Mouse (Mus musculus): Measurements from ENCODE around the gene Tmem170b. TPM values are rescaled to one million over a fixed set of nuclear protein-coding genes. Genes with fewer than 3 reads are reported as not detected.
"Not testable (repeated sequence)": the region's sequence is repeated elsewhere in the genome, so short reads cannot be mapped to it uniquely, and the experiment has no call there.

Gene Tmem170b
- polyA plus RNA-seq, 1 experiment from 2014 or later, result 8.9 TPM

DNA sequence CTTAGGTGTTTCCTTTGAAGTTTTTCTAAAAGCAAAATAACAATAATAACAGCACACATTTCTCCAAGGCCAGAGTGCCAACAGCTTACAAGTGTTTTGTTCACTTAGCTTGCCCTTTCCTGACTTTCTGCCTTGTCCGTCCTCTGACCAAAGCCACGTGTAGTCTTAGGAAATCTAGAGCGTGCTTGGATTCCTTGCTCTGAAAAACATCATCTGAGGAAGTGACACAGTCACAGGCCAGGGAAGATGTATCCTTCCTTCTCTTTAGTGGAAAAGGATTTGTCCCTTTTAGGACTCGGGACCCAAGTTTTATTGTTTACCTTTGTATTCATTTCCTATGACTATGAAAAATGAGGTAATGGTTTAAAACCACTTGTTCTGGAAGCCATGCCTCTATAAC is 67.8 kb downstream of the Tmem170b start:
- Histone ChIP-seq H3K27ac (no peak overlapping the region), H3K4me3 (no peak overlapping the region), H3K9me3 (no peaks in the 10 kb centered on the region), H3K36me3 (no peaks in the 10 kb centered on the region), H3K9ac (no peak overlapping the region), H3K4me1 (no peaks in the 10 kb centered on the region), H3K27me3 (no peaks in the 10 kb centered on the region), H3K4me2 (no peak overlapping the region)
- ATAC-seq (ENCODE audit: insufficient number of reproducible peaks, insufficient read depth, low FRiP score, low TSS enrichment, low read depth), result no peak
- WGBS, result 77% methylated on average over 4 of the region's 4 CpGs

DNA sequence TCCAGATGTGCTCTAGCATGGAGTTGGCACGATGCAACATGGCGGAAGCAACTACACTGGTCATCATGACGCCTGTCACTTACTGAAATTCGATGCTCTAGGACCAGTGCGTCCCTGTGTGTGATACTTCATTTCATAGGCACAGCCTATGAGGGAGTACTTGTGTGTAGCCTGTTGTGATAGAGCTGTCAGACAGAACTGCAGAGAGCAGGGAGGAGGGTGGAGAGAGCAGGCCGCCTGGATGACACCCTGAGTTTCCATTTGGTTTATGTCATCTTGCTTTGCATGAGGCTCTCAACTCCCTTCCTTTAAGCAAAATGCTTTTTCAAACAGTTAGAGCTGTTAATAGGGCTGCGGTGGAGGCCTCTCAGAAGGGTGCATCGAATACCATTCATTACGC is 68.9 kb downstream of the Tmem170b start:
- not testable (repeated sequence) for H3K4me2 ChIP-seq; H3K4me3 ChIP-seq; H3K27me3 ChIP-seq; H3K36me3 ChIP-seq; H3K9ac ChIP-seq; H3K27ac ChIP-seq; ATAC-seq (ENCODE audit: insufficient number of reproducible peaks, insufficient read depth, low FRiP score, low TSS enrichment, low read depth); H3K4me1 ChIP-seq; H3K9me3 ChIP-seq
- 92% methylated on average over 9 of the region's 9 CpGs for whole genome bisulfite sequencing

DNA sequence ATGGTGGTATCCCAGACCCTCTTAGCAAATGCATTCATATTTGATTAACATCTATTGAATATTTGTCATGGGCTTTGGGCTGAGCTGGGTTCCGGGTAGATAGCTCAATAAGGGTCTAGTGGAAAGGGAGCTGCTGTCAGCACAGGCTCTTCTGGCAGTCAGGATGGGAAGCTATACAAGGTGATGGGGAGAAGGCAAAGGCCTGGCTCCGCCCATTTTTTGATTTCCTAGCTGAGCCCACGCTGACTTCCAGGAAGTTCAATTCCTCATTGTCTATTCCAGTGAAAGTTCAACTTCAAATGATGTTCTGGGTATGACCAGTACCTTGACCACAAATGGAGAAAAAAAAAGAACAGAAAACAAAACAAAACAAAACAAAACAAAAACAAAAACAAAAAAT is 69.8 kb downstream of the Tmem170b start:
- Histone ChIP-seq H3K9ac (no peak overlapping the region), H3K4me2 (no peak overlapping the region), H3K36me3 (no peaks in the 10 kb centered on the region), H3K27ac (no peak overlapping the region), H3K4me3 (no peak overlapping the region), H3K27me3 (no peaks in the 10 kb centered on the region), H3K4me1 (no peaks in the 10 kb centered on the region), H3K9me3 (no peaks in the 10 kb centered on the region)
- WGBS, result 91% methylated on average over 3 of the region's 3 CpGs
- ATAC-seq (ENCODE audit: insufficient number of reproducible peaks, insufficient read depth, low FRiP score, low TSS enrichment, low read depth), result no peak

DNA sequence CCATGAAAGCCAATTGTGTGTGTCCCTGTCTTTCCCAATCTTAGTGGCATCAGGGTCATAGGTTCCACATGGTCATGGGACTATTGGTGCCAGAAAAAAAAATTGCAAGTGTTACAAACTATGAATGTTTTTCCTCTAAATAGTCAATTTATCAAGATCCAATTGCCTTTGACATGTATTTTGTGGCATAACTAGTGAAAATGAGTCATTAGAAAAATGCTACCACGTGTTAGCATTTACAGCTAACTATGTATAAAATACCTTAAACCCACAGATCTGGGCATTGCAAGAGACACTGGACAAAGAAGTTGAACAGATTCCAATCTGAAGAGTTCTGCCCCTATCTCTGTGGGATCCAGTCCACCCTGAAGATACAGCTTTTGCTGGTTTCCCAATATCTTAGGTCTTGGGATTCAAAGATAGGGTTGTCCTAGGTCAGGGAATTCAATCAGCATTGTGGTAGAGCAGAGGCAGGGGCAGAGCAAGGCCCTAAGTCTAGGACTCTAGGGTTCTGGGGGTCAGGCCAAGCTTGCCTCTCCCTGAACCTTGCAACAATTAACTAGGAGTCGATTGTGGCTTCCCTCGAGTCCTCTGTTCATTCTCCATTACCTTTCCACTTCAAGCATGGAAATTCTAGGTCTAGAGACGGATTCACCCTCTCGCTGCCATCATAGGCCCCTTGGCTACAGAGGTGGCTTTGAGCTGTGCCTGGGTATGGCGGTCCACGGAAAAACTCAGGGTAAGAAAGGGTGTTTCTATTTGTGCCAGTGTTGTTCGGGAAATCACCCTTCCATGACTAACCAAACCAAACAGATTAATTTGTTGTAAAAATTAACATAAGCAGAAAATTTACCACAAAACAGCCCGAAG is 70.5 kb downstream of the Tmem170b start:
- no peaks in the 10 kb centered on the region for H3K27me3 ChIP-seq

DNA sequence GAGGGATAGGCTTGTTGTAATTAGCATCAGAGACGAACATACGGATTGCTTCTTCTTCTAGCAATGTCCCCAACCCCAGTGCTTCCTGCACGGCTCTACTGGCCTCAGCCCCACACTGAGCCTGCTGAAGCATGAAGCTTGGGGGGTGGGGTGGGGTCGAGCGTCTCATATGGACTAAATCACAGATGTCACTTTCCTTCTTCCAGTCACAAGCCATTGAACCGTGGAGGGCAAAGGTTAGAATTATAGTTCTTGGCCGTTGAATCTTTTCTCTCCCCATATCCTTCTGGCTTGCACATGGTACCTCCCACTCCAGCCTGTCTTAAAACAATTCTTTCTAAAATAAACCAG is 71.1 kb downstream of the Tmem170b start:
- no peaks in the 10 kb centered on the region for H3K4me1 ChIP-seq
- WGBS, result 17% methylated on average over 7 of the region's 7 CpGs
- no peak for ATAC-seq (ENCODE audit: insufficient number of reproducible peaks, insufficient read depth, low FRiP score, low TSS enrichment, low read depth)

More for the DNA sequence above, 70.5 kb downstream of the Tmem170b start:
- WGBS, result 51% methylated on average over 9 of the region's 9 CpGs
- no peak overlapping the region for H3K4me2 ChIP-seq
- H3K9me3 ChIP-seq, result no peaks in the 10 kb centered on the region
- no peak overlapping the region for H3K27ac ChIP-seq
- no peak overlapping the region for H3K4me3 ChIP-seq
- H3K36me3 ChIP-seq, result no peaks in the 10 kb centered on the region
- ATAC-seq (ENCODE audit: insufficient number of reproducible peaks, insufficient read depth, low FRiP score, low TSS enrichment, low read depth), result no peak
- no peaks in the 10 kb centered on the region for H3K4me1 ChIP-seq
- H3K9ac ChIP-seq, result no peak overlapping the region

DNA sequence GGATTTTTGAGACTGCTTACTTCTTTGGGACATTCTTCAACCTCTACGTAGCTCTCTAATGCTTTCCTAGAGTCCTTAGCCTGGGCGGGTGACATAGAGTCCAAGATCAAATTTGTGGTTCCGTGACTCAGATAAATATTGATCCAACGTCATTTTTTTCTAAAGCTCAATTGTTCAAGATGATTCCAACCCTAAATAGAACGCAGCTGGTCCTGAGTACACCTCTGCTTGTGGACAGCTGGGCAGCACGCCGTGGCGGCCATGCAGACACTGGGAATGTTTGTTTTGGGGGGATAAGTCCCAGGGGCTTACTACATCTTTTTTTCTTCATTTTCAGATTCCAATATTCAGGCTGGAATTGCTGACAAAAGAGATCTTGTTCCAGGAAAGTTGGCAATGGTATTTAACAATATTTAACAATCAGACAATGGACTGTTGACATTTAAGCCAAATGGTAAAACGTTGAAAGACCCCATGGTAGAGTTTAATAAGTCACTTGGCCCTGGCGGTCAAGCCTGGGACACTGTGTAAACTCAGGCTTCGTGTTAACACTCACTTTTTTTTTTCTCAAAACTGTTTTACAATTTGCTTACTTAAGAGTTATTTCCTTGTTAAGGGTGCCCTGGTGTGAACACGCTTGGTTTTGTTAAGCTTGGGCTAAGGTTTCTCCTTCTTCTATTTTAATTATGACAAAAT is 75.3 kb downstream of the Tmem170b start:
- no peaks in the 10 kb centered on the region for H3K36me3 ChIP-seq
- H3K4me1 ChIP-seq, result no peaks in the 10 kb centered on the region
- H3K4me2 ChIP-seq, result no peak overlapping the region
- H3K4me3 ChIP-seq, result no peak overlapping the region
- WGBS, result 61% methylated on average over 12 of the region's 12 CpGs
- no peaks in the 10 kb centered on the region for H3K9me3 ChIP-seq
- ATAC-seq (ENCODE audit: insufficient number of reproducible peaks, insufficient read depth, low FRiP score, low TSS enrichment, low read depth), result no peak
- no peak overlapping the region for H3K9ac ChIP-seq
- H3K27ac ChIP-seq, result no peak overlapping the region
- no peaks in the 10 kb centered on the region for H3K27me3 ChIP-seq

More for the DNA sequence above, 71.1 kb downstream of the Tmem170b start:
- no peaks in the 10 kb centered on the region for H3K36me3 ChIP-seq
- H3K9ac ChIP-seq, result no peak overlapping the region
- no peak overlapping the region for H3K27ac ChIP-seq
- H3K4me3 ChIP-seq, result no peak overlapping the region
- no peaks in the 10 kb centered on the region for H3K9me3 ChIP-seq
- H3K27me3 ChIP-seq, result no peaks in the 10 kb centered on the region
- H3K4me2 ChIP-seq, result no peak overlapping the region

DNA sequence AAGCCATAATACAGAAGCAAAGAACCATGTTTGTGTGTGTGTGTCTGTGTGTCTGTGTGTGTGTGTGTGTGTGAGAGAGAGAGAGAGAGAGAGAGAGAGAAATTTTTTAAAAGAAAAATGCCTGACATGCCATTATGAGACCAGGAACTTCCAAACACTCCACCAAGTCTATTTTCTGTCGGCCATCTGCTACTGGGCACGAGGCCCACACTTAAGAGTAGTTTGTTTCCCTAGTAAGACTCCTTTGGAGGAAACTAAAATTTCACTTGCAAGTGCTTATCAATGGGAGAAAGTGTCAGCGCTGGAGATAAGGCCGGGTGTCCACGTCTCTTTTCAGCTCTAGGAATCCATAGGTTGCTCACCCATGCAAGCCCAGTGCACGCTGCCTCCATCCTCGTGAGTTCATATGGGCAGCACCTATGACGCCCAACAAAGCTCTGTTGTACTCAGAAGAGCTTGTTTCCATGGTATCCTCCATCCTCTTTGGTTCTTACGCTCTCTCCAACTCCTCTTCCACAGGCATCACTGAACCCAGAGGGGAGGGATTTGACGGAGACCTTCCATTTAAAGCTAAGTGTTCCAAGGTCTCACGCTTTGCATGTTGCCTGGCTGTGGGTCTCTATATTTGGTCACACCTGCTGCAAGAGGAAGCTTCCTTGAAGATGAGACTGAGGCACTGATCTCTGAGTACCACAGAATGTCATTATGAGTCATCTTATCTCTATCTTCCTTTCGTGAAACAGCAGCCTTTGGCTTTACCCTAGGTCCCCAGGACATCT is 76.8 kb downstream of the Tmem170b start:
- Histone ChIP-seq H3K36me3 (no peaks in the 10 kb centered on the region), H3K27ac (no peak overlapping the region), H3K4me1 (no peaks in the 10 kb centered on the region), H3K4me2 (no peak overlapping the region), H3K27me3 (no peaks in the 10 kb centered on the region), H3K4me3 (no peak overlapping the region), H3K9me3 (0 out of 2 replicates have a peak, but pooled peaks cover under 1% of the 10 kb centered on the region), H3K9ac (no peak overlapping the region)
- no peak for ATAC-seq (ENCODE audit: insufficient number of reproducible peaks, insufficient read depth, low FRiP score, low TSS enrichment, low read depth)
- WGBS, result 91% methylated on average over 12 of the region's 12 CpGs

DNA sequence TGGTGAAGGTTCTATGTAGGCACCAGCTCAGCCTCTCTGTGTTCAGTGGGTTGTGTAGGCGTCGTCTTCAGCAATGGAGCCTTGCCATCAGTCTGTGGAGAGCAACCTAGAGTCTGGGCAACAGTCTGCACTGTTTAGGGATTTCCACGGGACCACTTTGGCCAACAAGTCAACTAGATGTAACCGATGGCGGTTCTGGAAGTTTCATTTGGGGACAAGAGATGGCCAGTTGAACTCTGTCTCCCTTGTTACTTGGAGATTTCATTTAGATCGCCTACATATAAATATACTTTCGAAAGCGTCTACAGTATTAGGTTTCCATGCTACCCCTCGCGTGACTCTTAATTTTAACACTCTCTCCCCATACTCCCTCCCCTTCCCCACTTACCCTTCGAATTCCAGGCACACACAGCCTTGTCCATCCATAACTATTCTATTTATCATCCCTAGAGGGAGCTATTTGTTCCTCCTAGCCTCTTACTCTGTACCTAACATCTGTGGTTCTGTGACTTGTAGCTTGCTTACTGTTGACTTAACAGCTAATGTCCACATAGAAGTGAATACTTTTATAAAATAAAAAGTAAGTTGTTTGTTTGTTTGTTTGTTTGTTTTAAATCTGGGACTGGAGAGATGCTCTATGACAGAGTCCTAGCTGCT is 77.8 kb downstream of the Tmem170b start:
- 83% methylated on average over 11 of the region's 11 CpGs for WGBS
- H3K27me3 ChIP-seq, result no peaks in the 10 kb centered on the region
- H3K9me3 ChIP-seq, result 0 out of 2 replicates have a peak, but pooled peaks cover 3% of the 10 kb centered on the region
- no peak overlapping the region for H3K4me3 ChIP-seq
- H3K36me3 ChIP-seq, result no peaks in the 10 kb centered on the region
- H3K9ac ChIP-seq, result no peak overlapping the region
- no peak overlapping the region for H3K4me2 ChIP-seq
- no peak overlapping the region for H3K27ac ChIP-seq
- no peak for ATAC-seq (ENCODE audit: insufficient number of reproducible peaks, insufficient read depth, low FRiP score, low TSS enrichment, low read depth)
- H3K4me1 ChIP-seq, result no peaks in the 10 kb centered on the region

DNA sequence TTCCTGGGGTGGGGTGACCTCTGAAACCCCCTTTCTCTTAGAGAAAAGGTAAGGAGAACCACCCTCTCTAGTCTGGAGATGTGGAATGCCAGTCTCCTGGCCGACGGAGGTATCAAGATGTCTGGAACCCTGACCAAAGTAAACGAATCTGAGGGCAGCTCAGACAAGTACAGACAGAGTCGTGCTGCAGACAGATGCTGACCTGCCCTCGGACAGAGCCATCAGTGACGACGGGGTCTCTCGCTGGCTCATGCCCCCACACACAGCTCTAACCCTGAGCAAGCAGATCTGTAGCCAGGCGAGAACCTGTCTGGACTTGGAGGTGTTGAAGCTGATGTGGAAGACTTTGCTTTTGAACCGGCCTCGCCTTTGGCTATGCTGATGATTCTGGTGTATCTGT is 79.8 kb downstream of the Tmem170b start:
- no peak for ATAC-seq (ENCODE audit: insufficient number of reproducible peaks, insufficient read depth, low FRiP score, low TSS enrichment, low read depth)
- Histone ChIP-seq H3K4me3 (no peak overlapping the region), H3K4me1 (0 out of 2 replicates have a peak, but pooled peaks cover 3% of the 10 kb centered on the region), H3K9ac (no peak overlapping the region), H3K27me3 (no peaks in the 10 kb centered on the region), H3K36me3 (no peaks in the 10 kb centered on the region), H3K4me2 (no peak overlapping the region), H3K9me3 (0 out of 2 replicates have a peak, but pooled peaks cover 3% of the 10 kb centered on the region), H3K27ac (no peak overlapping the region)
- WGBS, result 70% methylated on average over 11 of the region's 11 CpGs

DNA sequence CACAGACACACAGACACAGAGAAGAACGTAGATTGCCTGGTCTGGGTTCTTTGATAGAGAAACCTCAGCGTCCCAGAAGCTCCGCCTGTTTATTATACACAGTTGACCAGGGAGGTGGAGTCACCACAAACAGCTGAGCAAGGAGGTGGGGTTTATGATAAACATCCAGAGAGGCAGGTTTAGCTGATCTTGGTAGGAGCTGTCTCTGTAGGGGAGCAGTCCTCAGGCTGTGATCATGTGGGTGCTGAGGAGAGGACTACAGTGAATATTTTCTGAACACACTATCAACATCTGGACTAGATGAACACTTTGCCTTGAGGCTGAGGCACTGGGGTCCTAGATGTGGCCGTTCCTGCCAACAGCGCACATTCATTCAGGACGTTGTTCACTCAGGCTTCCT is 83.3 kb downstream of the Tmem170b start:
- H3K4me3 ChIP-seq, result no peak overlapping the region
- 49% methylated on average over 6 of the region's 6 CpGs for WGBS
- no peak overlapping the region for H3K9ac ChIP-seq
- 0 out of 2 replicates have a peak, but pooled peaks cover 3% of the 10 kb centered on the region for H3K4me1 ChIP-seq
- H3K27ac ChIP-seq, result no peak overlapping the region
- no peak for ATAC-seq (ENCODE audit: insufficient number of reproducible peaks, insufficient read depth, low FRiP score, low TSS enrichment, low read depth)
- no peaks in the 10 kb centered on the region for H3K27me3 ChIP-seq
- no peak overlapping the region for H3K4me2 ChIP-seq
- 0 out of 2 replicates have a peak, but pooled peaks cover 3% of the 10 kb centered on the region for H3K9me3 ChIP-seq
- no peaks in the 10 kb centered on the region for H3K36me3 ChIP-seq

DNA sequence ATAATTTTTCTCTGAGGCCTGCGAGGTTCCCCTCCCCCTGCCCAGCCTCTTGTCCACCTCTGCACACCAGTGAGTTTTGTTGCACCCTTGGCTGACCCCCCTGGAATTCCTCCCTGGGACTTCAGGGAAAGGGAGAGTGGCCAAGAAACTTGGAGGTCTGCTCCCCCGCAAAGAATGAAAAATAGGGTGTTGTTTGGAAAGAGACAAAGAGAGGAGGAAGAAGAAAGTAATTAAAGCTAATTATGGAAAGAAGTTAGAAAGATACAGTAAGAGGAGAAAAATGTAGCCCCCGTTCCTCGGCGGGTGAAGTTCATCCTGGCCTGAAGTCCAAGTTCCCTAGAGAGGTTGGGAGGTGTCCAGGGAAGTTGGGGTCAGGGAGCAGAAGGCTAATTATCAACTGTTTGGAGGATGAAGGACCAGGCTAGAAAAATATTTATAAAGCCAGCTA is 83.9 kb downstream of the Tmem170b start:
- 0 out of 2 replicates have a peak, but pooled peaks cover 3% of the 10 kb centered on the region for H3K4me1 ChIP-seq
- ATAC-seq (ENCODE audit: insufficient number of reproducible peaks, insufficient read depth, low FRiP score, low TSS enrichment, low read depth), result no peak
- H3K36me3 ChIP-seq, result no peaks in the 10 kb centered on the region
- H3K27me3 ChIP-seq, result no peaks in the 10 kb centered on the region
- no peak overlapping the region for H3K27ac ChIP-seq
- no peak overlapping the region for H3K4me3 ChIP-seq
- WGBS, result 63% methylated on average over 5 of the region's 5 CpGs
- no peak overlapping the region for H3K9ac ChIP-seq
- no peak overlapping the region for H3K4me2 ChIP-seq
- 0 out of 2 replicates have a peak, but pooled peaks cover 3% of the 10 kb centered on the region for H3K9me3 ChIP-seq

Measured in embryonic facial prominence, embryonic 13.5 days (tissue).